Mouse (Mus musculus): ENCODE results near the gene Dnah10.

DNA sequence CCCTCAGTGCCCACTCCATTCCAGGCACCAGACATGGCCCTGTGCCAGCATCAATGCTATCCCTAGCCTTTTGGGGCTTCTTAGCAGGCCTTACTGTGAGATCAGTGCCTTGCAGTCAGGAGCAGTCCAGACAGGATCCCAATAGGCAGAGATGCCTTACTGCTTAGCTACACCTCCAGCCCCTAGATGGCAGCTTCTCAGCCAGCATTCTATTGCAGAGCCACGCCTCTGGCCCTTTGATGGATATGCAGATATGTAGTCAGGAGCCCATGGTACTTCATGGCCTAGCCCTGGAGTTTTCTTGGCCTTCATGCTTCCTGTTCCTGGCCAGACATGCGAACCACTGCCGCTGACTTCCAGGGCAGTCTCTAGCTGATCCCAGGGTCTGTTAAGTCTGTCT is 49.7 kb downstream of the Dnah10 start:
- no peak for TF ChIP-seq CTCF (IDR thresholded peaks at IDR 0.05; ENCODE audit: low read depth, low read length)
- no peak for TF ChIP-seq POLR2A (IDR thresholded peaks at IDR 0.05; ENCODE audit: borderline replicate concordance, low read depth, low read length)

Measured in bone marrow macrophage, adult 2 months (primary cell).